10 mouse cellular contexts compared by ENCODE assay signal in genomic region chr14:48673541-48673940, GRCm38 (mm10). TPM values are rescaled to one million over a fixed set of nuclear protein-coding genes. Genes with fewer than 3 reads are reported as not detected.
DNase-seq lines count a peak whose midpoint lies in the region; ATAC-seq and TF ChIP-seq lines count a peak whose summit lies in the region.
"Had no signal": no experiment of that assay in that cellular context is flagged by ENCODE, and none has a peak within 500 bp of the region (broad histone marks: within the 10 kb centered on the region; RNA-seq: fewer than 3 reads in every experiment).

TSS of gene Otx2 (minus strand) at chr14:48673819.

- no peak within 1 kb of the TSS for H3K9ac ChIP-seq in heart, embryonic 11.5 days (ENCODE audit: low read depth, low read length)
- peak within 1 kb of the TSS; percentile 71 for H3K9ac ChIP-seq in forebrain, embryonic 12.5 days
- no peak within 1 kb of the TSS for H3K9ac ChIP-seq in limb, embryonic 15.5 days
- H3K9ac ChIP-seq in lung, postnatal 0 days (replicated peaks; ENCODE audit: low read depth) = no peak within 1 kb of the TSS

- TF ChIP-seq CTCF in brain, embryonic 14.5 days (IDR thresholded peaks at IDR 0.05; ENCODE audit: borderline replicate concordance, extremely low read depth, insufficient read depth, insufficient read length) = no peak
- TF ChIP-seq CTCF in lung, postnatal 0 days (IDR thresholded peaks at IDR 0.05) = no peak

- no peaks in the 10 kb centered on the region for H3K9me3 ChIP-seq in heart, embryonic 11.5 days (replicated peaks; ENCODE audit: control insufficient read depth, low read length)
- no peaks in the 10 kb centered on the region for H3K9me3 ChIP-seq in forebrain, embryonic 12.5 days
- H3K9me3 ChIP-seq in limb, embryonic 15.5 days = no peaks in the 10 kb centered on the region
- H3K9me3 ChIP-seq in lung, postnatal 0 days (ENCODE audit: low read length) = no peaks in the 10 kb centered on the region

- H3K4me2 ChIP-seq in heart, embryonic 11.5 days = peak within 1 kb of the TSS; percentile 50
- H3K4me2 ChIP-seq in forebrain, embryonic 12.5 days = peak within 1 kb of the TSS; percentile 65
- H3K4me2 ChIP-seq in limb, embryonic 15.5 days = peak within 1 kb of the TSS; percentile 17; the same call in 1 of the 2 replicates
- H3K4me2 ChIP-seq in lung, postnatal 0 days (replicated peaks; ENCODE audit: low read depth, low read length) = no peak within 1 kb of the TSS

- H3K27ac ChIP-seq in heart, embryonic 11.5 days (ENCODE audit: low read depth, low read length) = no peak within 1 kb of the TSS
- peak within 1 kb of the TSS; percentile 36; the same call in 1 of the 2 replicates for H3K27ac ChIP-seq in forebrain, embryonic 12.5 days
- H3K27ac ChIP-seq in limb, embryonic 15.5 days = no peak within 1 kb of the TSS
- H3K27ac ChIP-seq in lung, postnatal 0 days (ENCODE audit: low read length) = no peak within 1 kb of the TSS

- peaks cover 7% of the 10 kb centered on the region for H3K4me1 ChIP-seq in heart, embryonic 11.5 days (ENCODE audit: control insufficient read depth, insufficient read depth, low read length)
- peaks cover 40% of the 10 kb centered on the region for H3K4me1 ChIP-seq in forebrain, embryonic 12.5 days
- H3K4me1 ChIP-seq in limb, embryonic 15.5 days = peaks cover 14% of the 10 kb centered on the region
- H3K4me1 ChIP-seq in lung, postnatal 0 days (ENCODE audit: insufficient read depth, low read depth, low read length) = no peaks in the 10 kb centered on the region

- H3K4me3 ChIP-seq in heart, embryonic 11.5 days (ENCODE audit: low read depth, low read length) = peak within 1 kb of the TSS; percentile 29
- peak within 1 kb of the TSS; percentile 38 for H3K4me3 ChIP-seq in forebrain, embryonic 12.5 days (replicated peaks)
- H3K4me3 ChIP-seq in limb, embryonic 15.5 days = peak within 1 kb of the TSS; percentile 10; the same call in 1 of the 2 replicates
- no peak within 1 kb of the TSS for H3K4me3 ChIP-seq in lung, postnatal 0 days (ENCODE audit: low read depth, low read length)
- H3K4me3 ChIP-seq: erythroblast, embryonic 14.5 days had no signal

- under 1% methylated on average over 27 of the region's 27 CpGs for WGBS in heart, embryonic 11.5 days (ENCODE audit: insufficient replicate concordance)
- under 1% methylated on average over 27 of the region's 27 CpGs for WGBS in forebrain, embryonic 12.5 days
- under 1% methylated on average over 27 of the region's 27 CpGs for WGBS in limb, embryonic 15.5 days
- WGBS in lung, postnatal 0 days = 1% methylated on average over 27 of the region's 27 CpGs

- H3K36me3 ChIP-seq in heart, embryonic 11.5 days (ENCODE audit: control insufficient read depth, insufficient read depth, low read length) = no peaks in the 10 kb centered on the region
- H3K36me3 ChIP-seq in forebrain, embryonic 12.5 days (replicated peaks) = no peaks in the 10 kb centered on the region
- H3K36me3 ChIP-seq in limb, embryonic 15.5 days = no peaks in the 10 kb centered on the region
- no peaks in the 10 kb centered on the region for H3K36me3 ChIP-seq in lung, postnatal 0 days (ENCODE audit: insufficient read depth, low read length)

- peaks cover 71% of the 10 kb centered on the region for H3K27me3 ChIP-seq in heart, embryonic 11.5 days (ENCODE audit: control insufficient read depth, insufficient read depth, low read length)
- H3K27me3 ChIP-seq in forebrain, embryonic 12.5 days = peaks cover 74% of the 10 kb centered on the region
- peaks cover 92% of the 10 kb centered on the region for H3K27me3 ChIP-seq in limb, embryonic 15.5 days
- H3K27me3 ChIP-seq in lung, postnatal 0 days (replicated peaks; ENCODE audit: insufficient read depth, low read length) = peaks cover 87% of the 10 kb centered on the region

- no peak for TF ChIP-seq POLR2A in brain, embryonic 14.5 days (IDR thresholded peaks at IDR 0.05; ENCODE audit: borderline replicate concordance, extremely low read depth, insufficient read depth, insufficient read length, poor library complexity, severe bottlenecking)

- DNase-seq in heart, adult 8-10 months (ENCODE audit: low spot score) = no peak
- peak; percentile 39 for DNase-seq in brain, embryonic 14.5 days (ENCODE audit: low read depth)
- no peak for DNase-seq in left cerebral cortex, adult 9 months (ENCODE audit: low spot score in 2 of 2)
- DNase-seq in lung, postnatal 0 days (ENCODE audit: low spot score) = no peak

- 0 out of 2 replicates have a peak, but pooled peaks have one; percentile 2 for ATAC-seq in heart, embryonic 11.5 days (replicated peaks; ENCODE audit: insufficient number of reproducible peaks, low FRiP score, low TSS enrichment)
- ATAC-seq in forebrain, embryonic 12.5 days (ENCODE audit: low FRiP score) = peak; percentile 9; the same call in 1 of the 2 replicates
- ATAC-seq in limb, embryonic 15.5 days (ENCODE audit: insufficient number of reproducible peaks, low FRiP score, low TSS enrichment, low read depth) = no peak
- ATAC-seq in lung, postnatal 0 days = no peak
- no peak for ATAC-seq in erythroblast, adult 5-6 weeks (replicated peaks; ENCODE audit: low FRiP score, poor library complexity, severe bottlenecking)

- TF ChIP-seq EP300 in lung, postnatal 0 days (IDR thresholded peaks at IDR 0.05) = no peak

RNA-seq across cellular contexts. Expression of gene Otx2, which starts in this region (rescaled TPM):
- 0.52 TPM in 1 of 2 replicates, not detected in the other for polyA plus RNA-seq in heart, embryonic 11.5 days (2014; fragmentation: Nextera tagmentation; extraction: Ambion mirVana)
- under 1 TPM in 1 of 4 experiments, not detected in 3; 0.19 TPM for total RNA-seq in heart, adult 8-10 months (2022)
- 44.7 and 65.6 TPM in 2 replicates for polyA plus RNA-seq in brain, embryonic 14.5 days (2012; rRNA removed)
- polyA plus RNA-seq in forebrain, embryonic 12.5 days (2016; fragmentation: Nextera tagmentation; extraction: Ambion mirVana) = 56.7 and 59.3 TPM in 2 replicates
- not detected in 2 replicates for polyA plus RNA-seq in limb, embryonic 15.5 days (2015; fragmentation: Nextera tagmentation; extraction: Ambion mirVana)
- polyA plus RNA-seq in lung, postnatal 0 days (2015; fragmentation: Nextera tagmentation; extraction: Ambion mirVana) = not detected in 2 replicates
- total RNA-seq in erythroblast, adult 5-6 weeks (2015; ENCODE audit: low replicate concordance) = not detected in 2 replicates
- not detected in 2 replicates for total RNA-seq in erythroblast, adult 5-6 weeks (2017; ENCODE audit: low replicate concordance)
- polyA plus RNA-seq: C2C12; erythroblast, embryonic 14.5 days had no signal

Comparison
In these comparisons a context has a peak if more than half of its experiments do, and no peak if none do; other contexts are left out.
1. RNA of gene Otx2 (polyA plus RNA-seq): 44.7 to 65.6 TPM in brain, embryonic 14.5 days and 56.7 to 59.3 TPM in forebrain, embryonic 12.5 days; 0.52 TPM in heart, embryonic 11.5 days, not detected in limb, embryonic 15.5 days and not detected in lung, postnatal 0 days; every median in the first group is over 10 times any median in the second.
2. Peak in ATAC-seq, H3K4me3 ChIP-seq and H3K4me2 ChIP-seq in heart, embryonic 11.5 days; RNA of the gene not detected or under 1 TPM.